Comparison of ENCODE assay signal across 8 mouse cellular contexts in the genomic region with DNA sequence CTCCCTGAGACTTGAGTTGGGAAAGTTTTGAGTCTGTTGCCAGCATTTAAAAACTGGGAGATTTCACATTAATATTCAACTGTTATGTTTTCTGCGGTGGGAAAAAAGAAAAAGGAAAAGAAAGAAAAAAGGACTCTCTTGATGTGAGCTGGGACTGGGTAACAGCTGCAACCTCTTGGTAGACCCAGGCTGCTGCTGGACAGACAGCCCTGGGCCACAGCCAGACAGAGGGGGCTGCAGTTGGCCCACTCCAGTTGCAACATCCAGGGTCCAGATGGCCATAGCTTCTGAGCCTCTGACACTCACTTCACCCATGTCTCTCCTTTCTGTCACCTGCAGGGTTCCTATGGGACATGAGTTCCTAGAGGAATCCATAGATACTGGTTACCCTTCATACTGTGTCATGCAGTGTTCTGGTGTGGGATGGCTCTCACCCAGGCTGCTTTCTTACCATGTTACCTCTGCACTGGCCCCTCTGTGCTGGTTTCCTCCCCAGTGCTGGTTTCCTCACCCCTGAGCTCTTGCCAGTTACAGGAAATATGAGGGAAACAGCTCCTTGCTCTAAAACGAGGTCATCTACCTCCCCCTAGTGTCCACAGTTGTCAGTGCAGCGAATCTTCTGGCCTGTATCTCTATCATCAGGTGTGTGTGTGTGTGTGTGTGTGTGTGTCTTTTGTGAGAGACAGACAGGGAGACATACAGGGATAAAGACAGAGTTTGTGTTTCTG. TPM values are rescaled to one million over a fixed set of nuclear protein-coding genes. Genes with fewer than 3 reads are reported as not detected.
DNase-seq lines count a peak whose midpoint lies in the region; ATAC-seq and TF ChIP-seq lines count a peak whose summit lies in the region.

No protein-coding gene starts in this region.

- peaks cover 4 to 5% of the 10 kb centered on the region in 2 experiments; a peak in 3 of 4 replicates for H3K4me1 ChIP-seq in MEL (ENCODE audit: control insufficient read depth in 1 of 2, insufficient read depth in 2 of 2, low read length in 2 of 2)
- peaks cover 29% of the 10 kb centered on the region for H3K4me1 ChIP-seq in hindbrain, embryonic 10.5 days (replicated peaks)
- H3K4me1 ChIP-seq in lung, embryonic 15.5 days: peaks cover 15% of the 10 kb centered on the region

- peak overlapping the region; percentile 82 for H3K4me2 ChIP-seq in lung, embryonic 15.5 days

- H3K27ac ChIP-seq in MEL (ENCODE audit: control insufficient read depth, low read depth, low read length): no peak overlapping the region
- peak overlapping the region; percentile 75; the same call in 1 of the 2 replicates for H3K27ac ChIP-seq in hindbrain, embryonic 10.5 days
- peak overlapping the region; percentile 42 for H3K27ac ChIP-seq in lung, embryonic 15.5 days

- peak; percentile 92 for DNase-seq in MEL (ENCODE audit: low read depth, low spot score)
- DNase-seq in cerebellum, adult 8-10 months: peak; percentile 86
- DNase-seq in forelimb bud, embryonic 11.5 days (ENCODE audit: low read depth, low spot score): peak; percentile 81
- DNase-seq in hindbrain, embryonic 10.5 days (ENCODE audit: low spot score): peak; percentile 82
- DNase-seq in layer of hippocampus, adult 9-10 months (ENCODE audit: low spot score): peak; percentile 87
- peak; percentile 61 for DNase-seq in ovary, postnatal 36 days (ENCODE audit: low spot score)
- peak; percentile 89 for DNase-seq in thymus, postnatal 14 days

- TF ChIP-seq RAD21 in MEL (IDR thresholded peaks at IDR 0.05; ENCODE audit: low read depth, low read length): peak; percentile 98

- ATAC-seq in lung, embryonic 15.5 days (ENCODE audit: borderline replicate concordance, extremely low read depth, low FRiP score, low TSS enrichment): peak; percentile 23; the same call in 1 of the 2 replicates

- peak overlapping the region; percentile 73 to 93 for H3K4me3 ChIP-seq in MEL (ENCODE audit: control insufficient read depth in 1 of 2, insufficient read depth in 1 of 2, low read depth in 2 of 2, low read length in 2 of 2)
- no peak overlapping the region for H3K4me3 ChIP-seq in hindbrain, embryonic 10.5 days
- peak overlapping the region; percentile 39; the same call in 1 of the 2 replicates for H3K4me3 ChIP-seq in lung, embryonic 15.5 days

- no peaks in the 10 kb centered on the region; a peak in 2 of 4 replicates for H3K36me3 ChIP-seq in MEL (ENCODE audit: control insufficient read depth in 1 of 2, insufficient read depth in 2 of 2, low read length in 2 of 2)
- H3K36me3 ChIP-seq in hindbrain, embryonic 10.5 days: no peaks in the 10 kb centered on the region
- H3K36me3 ChIP-seq in lung, embryonic 15.5 days: no peaks in the 10 kb centered on the region

- peak; percentile 71 to 99 (median 76) for TF ChIP-seq CTCF in MEL (IDR thresholded peaks at IDR 0.05 in 2 of 3, conservative IDR thresholded peaks at IDR 0.05 in 1 of 3; ENCODE audit: control insufficient read depth in 1 of 3, insufficient read depth in 1 of 3, low read depth in 2 of 3, low read length in 3 of 3, poor library complexity in 1 of 3, severe bottlenecking in 1 of 3)

- TF ChIP-seq POLR2A in MEL (IDR thresholded peaks at IDR 0.05; ENCODE audit: control insufficient read depth in 1 of 2, insufficient read depth in 1 of 2, low read depth in 1 of 2, low read length in 2 of 2, poor library complexity in 1 of 2): no peak

- 22% methylated on average over 3 of the region's 3 CpGs for WGBS in hindbrain, embryonic 10.5 days
- 10% methylated on average over 3 of the region's 3 CpGs for WGBS in lung, embryonic 15.5 days

- H3K9me3 ChIP-seq in MEL (replicated peaks; ENCODE audit: insufficient read depth, low read length): no peaks in the 10 kb centered on the region
- no peaks in the 10 kb centered on the region for H3K9me3 ChIP-seq in hindbrain, embryonic 10.5 days
- H3K9me3 ChIP-seq in lung, embryonic 15.5 days: no peaks in the 10 kb centered on the region

- no peaks in the 10 kb centered on the region for H3K27me3 ChIP-seq in MEL (ENCODE audit: control insufficient read depth in 1 of 2, insufficient read depth in 2 of 2, low read length in 2 of 2)
- H3K27me3 ChIP-seq in hindbrain, embryonic 10.5 days (ENCODE audit: insufficient read depth, poor library complexity, severe bottlenecking): peaks cover 45% of the 10 kb centered on the region
- peaks cover 13% of the 10 kb centered on the region; the same call in 1 of the 2 replicates for H3K27me3 ChIP-seq in lung, embryonic 15.5 days

- no peaks in the 10 kb centered on the region for H3K79me2 ChIP-seq in MEL (ENCODE audit: control insufficient read depth, insufficient read depth, low read length, poor library complexity)

- TF ChIP-seq EP300 in MEL (IDR thresholded peaks at IDR 0.05; ENCODE audit: low read depth in 1 of 2, low read length in 2 of 2): no peak

- H3K9ac ChIP-seq in MEL (ENCODE audit: control insufficient read depth, low read depth, low read length, poor library complexity, severe bottlenecking): peak overlapping the region; percentile 69
- H3K9ac ChIP-seq in lung, embryonic 15.5 days: peak overlapping the region; percentile 33; the same call in 1 of the 2 replicates

TF ChIP-seq in MEL, 35 proteins besides CTCF, POLR2A, EP300 and RAD21:
- no peak for TF ChIP-seq UBTF (IDR thresholded peaks at IDR 0.05; ENCODE audit: borderline replicate concordance, insufficient read depth, low read depth, low read length)
- TF ChIP-seq TBP (IDR thresholded peaks at IDR 0.05; ENCODE audit: low read depth, low read length): 0 out of 2 replicates have a peak, but pooled peaks have one; percentile 12
- TF ChIP-seq SIN3A (IDR thresholded peaks at IDR 0.05; ENCODE audit: low read length): peak; percentile 71
- 0 out of 2 replicates have a peak, but pooled peaks have one; percentile 33 for TF ChIP-seq ELF1 (IDR thresholded peaks at IDR 0.05; ENCODE audit: low read depth, low read length)
- TF ChIP-seq POLR2AphosphoS2 (IDR thresholded peaks at IDR 0.05; ENCODE audit: low read length): no peak
- TF ChIP-seq MXI1 (IDR thresholded peaks at IDR 0.05; ENCODE audit: low read depth, low read length): no peak; the same call in 1 of the 2 replicates
- peak; percentile 98 for TF ChIP-seq ZC3H11A (IDR thresholded peaks at IDR 0.05; ENCODE audit: low read depth, low read length)
- no peak for TF ChIP-seq CHD2 (IDR thresholded peaks at IDR 0.05; ENCODE audit: low read length)
- TF ChIP-seq MAZ (IDR thresholded peaks at IDR 0.05; ENCODE audit: low read depth, low read length): peak; percentile 63; the same call in 1 of the 2 replicates
- TF ChIP-seq ETS1 (IDR thresholded peaks at IDR 0.05; ENCODE audit: low read depth, low read length): peak; percentile 22; the same call in 1 of the 2 replicates
- TF ChIP-seq SMC3 (IDR thresholded peaks at IDR 0.05; ENCODE audit: low read depth, low read length): peak; percentile 97
- peak; percentile 50; the same call in 1 of the 2 replicates for TF ChIP-seq GATA1 (IDR thresholded peaks at IDR 0.05; ENCODE audit: low read depth, low read length)
TF ChIP-seq in MEL: peak in this region for 8.

RNA-seq across cellular contexts. Expression of a gene that starts 8.1 kb away (rescaled TPM):
- 24.4 and 37.6 TPM in 2 replicates for total RNA-seq in MEL (2012; rRNA removed)
- polyA plus RNA-seq in MEL (2012; ENCODE audit: insufficient read depth in 1 of 2, insufficient read length in 2 of 2, low read depth in 1 of 2, low replicate concordance in 2 of 2, missing spikeins in 1 of 2): 10 to 100 TPM in 1 of 2 experiments, not detected in 1; 59.7 TPM
- 6.2 and 10.3 TPM in 2 replicates for polyA plus RNA-seq in hindbrain, embryonic 10.5 days (2016; fragmentation: Nextera tagmentation; extraction: Ambion mirVana)
- polyA plus RNA-seq in lung, embryonic 15.5 days (2015; fragmentation: Nextera tagmentation; extraction: Ambion mirVana): 50.3 and 59.2 TPM in 2 replicates
